Mouse (Mus musculus) kidney, adult 2 months (tissue): ENCODE measurements around the gene Zfp652.

Experiments
- CTCF ChIP-seq: fragments of 200-500 bp; conservative IDR thresholded peaks from 2 replicates; pipeline ENCODE4 v1.5.1; 2011; ENCODE audit warnings: low read depth, mild to moderate bottlenecking, control low read depth, low read length, moderate library complexity, mixed read lengths; ENCODE audit not compliant: insufficient read depth, insufficient read length
- POLR2A ChIP-seq: fragments of 200-500 bp; IDR thresholded peaks from one replicate; pipeline ENCODE4 v1.6.1; 2011; ENCODE audit warnings: low read depth, low read length, control low read depth

DNA sequence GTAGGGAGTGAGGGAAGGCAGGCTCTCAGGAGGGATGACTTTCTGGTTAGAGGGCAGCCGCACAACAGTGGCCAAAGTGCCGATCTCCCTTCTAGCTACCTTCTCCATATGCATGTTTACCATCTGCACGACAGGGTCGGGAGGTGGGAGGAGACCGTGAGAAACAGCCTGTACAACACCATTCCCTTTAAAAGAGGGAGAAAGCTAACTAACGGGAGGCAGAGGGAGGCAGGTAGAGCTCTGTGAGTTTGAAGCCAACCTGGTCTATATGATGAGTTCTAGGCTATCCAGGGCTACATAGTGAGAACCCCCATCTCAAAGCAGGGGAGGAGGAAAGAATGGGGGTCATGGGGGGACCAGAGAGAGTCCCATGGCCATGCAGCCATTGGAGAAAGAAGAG, 123.4 kb downstream of the Zfp652 start:
- no peak for TF ChIP-seq CTCF
- no peak for TF ChIP-seq POLR2A
